Mouse (Mus musculus) limb, embryonic 13.5 days (tissue): Measurements from ENCODE around the gene Anapc1. TPM values are rescaled to one million over a fixed set of nuclear protein-coding genes. Genes with fewer than 3 reads are reported as not detected.
"Not testable (repeated sequence)": the region's sequence is repeated elsewhere in the genome, so short reads cannot be mapped to it uniquely, and the experiment has no call there.

Experiments
- ATAC-seq: fragments of 200-750 bp; cut with Nextera tagmentation; 2 replicates; pipeline ENCODE4 v1.8.0; 2017; ENCODE audit warnings: low read depth, moderate number of reproducible peaks, moderate TSS enrichment; ENCODE audit not compliant: low FRiP score
- H3K27ac ChIP-seq: fragments of 300-500 bp; sonication (generic); 2 replicates; pipeline ENCODE4 v1.5.1; 2015; ENCODE audit warnings: inconsistent platforms, mild to moderate bottlenecking, moderate library complexity
- H3K27me3 ChIP-seq: fragments of 300-500 bp; sonication (generic); 2 replicates; pipeline ENCODE4 v1.6.1; 2015; ENCODE audit warnings: mild to moderate bottlenecking, inconsistent platforms
- H3K36me3 ChIP-seq: fragments of 300-500 bp; sonication (generic); 2 replicates; pipeline ENCODE4 v1.6.1; 2015; ENCODE audit warnings: inconsistent platforms, mild to moderate bottlenecking, moderate library complexity
- H3K4me1 ChIP-seq: fragments of 300-500 bp; sonication (generic); 2 replicates; pipeline ENCODE4 v1.6.1; 2015; ENCODE audit warnings: inconsistent platforms
- H3K4me2 ChIP-seq: fragments of 300-500 bp; sonication (generic); replicated peaks from 2 replicates; pipeline ENCODE4 v1.6.1; 2015; ENCODE audit warnings: inconsistent platforms, mild to moderate bottlenecking, moderate library complexity
- H3K4me3 ChIP-seq: fragments of 300-500 bp; sonication (generic); 2 replicates; pipeline ENCODE4 v1.5.1; 2015; ENCODE audit warnings: moderate library complexity, mild to moderate bottlenecking, inconsistent platforms
- H3K9ac ChIP-seq: fragments of 300-500 bp; sonication (generic); 2 replicates; pipeline ENCODE4 v1.6.1; 2015; ENCODE audit warnings: mild to moderate bottlenecking, inconsistent platforms
- H3K9me3 ChIP-seq: fragments of 300-500 bp; sonication (generic); 2 replicates; pipeline ENCODE4 v1.6.1; 2016; ENCODE audit warnings: inconsistent platforms
- WGBS: fragments of 180-500 bp; shearing (Covaris S2); methylation state at CpG from one replicate; pipeline ENCODE4 v1.1.7; 2015; 5-methylcytosine and 5-hydroxymethylcytosine counted together
- polyA plus RNA-seq: library from polyadenylated mRNA; unstranded; fragments of >200 nt; fragmentation: Nextera tagmentation; extraction: Ambion mirVana; gene quantifications from 2 replicates; pipeline ENCODE4 v1.2.1, GENCODE M21; 2015

Anapc1 gene
- polyA plus RNA-seq, 1 experiment from 2014 or later = 73.0 TPM

DNA sequence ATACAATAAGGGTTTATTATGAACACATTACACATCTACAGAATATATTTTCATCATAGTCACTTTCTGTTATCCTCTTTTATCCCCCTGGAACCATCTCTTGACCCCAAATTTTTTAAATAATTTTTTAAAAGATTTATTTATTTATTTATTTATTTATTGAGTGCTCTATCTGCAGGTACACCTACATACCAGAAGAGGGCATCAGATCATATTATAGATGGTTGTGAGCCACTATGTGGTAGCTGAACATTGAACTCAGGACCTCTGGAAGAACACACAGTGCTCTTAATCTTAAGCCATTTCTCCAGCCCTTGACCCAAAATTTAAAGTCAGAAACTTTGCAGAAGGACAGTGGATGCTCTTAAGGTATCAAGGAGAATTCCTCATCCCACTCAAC is 7.4 kb upstream of the Anapc1 start:
- Histone ChIP-seq H3K4me3 (no peak overlapping the region), H3K4me1 (peaks cover 8% of the 10 kb centered on the region; the same call in 1 of the 2 replicates), H3K36me3 (no peaks in the 10 kb centered on the region), H3K9ac (no peak overlapping the region), H3K27me3 (no peaks in the 10 kb centered on the region), H3K4me2 (no peak overlapping the region), H3K27ac (no peak overlapping the region), H3K9me3 (no peaks in the 10 kb centered on the region)
- ATAC-seq = no peak

DNA sequence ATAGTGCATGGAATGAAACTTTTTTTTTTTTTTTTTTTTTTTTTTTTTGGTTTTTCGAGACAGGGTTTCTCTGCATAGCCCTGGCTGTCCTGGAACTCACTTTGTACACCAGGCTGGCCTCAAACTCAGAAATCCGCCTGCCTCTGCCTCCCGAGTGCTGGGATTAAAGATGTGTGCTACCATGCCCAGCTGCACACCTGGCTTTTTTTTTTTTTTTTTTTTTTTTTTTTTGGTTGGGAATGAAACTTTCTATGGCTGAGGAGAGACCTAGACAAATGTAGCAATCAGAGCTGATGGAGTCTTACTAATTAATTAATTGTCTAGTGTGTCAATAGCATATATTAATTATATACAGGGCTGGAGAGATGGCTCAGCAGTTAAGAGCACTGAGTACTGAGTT is 6.6 kb upstream of the Anapc1 start:
- not testable (repeated sequence) for ATAC-seq, H3K4me2 ChIP-seq, H3K4me1 ChIP-seq, H3K4me3 ChIP-seq, H3K9ac ChIP-seq, H3K27me3 ChIP-seq, H3K27ac ChIP-seq, H3K9me3 ChIP-seq, H3K36me3 ChIP-seq
- 93% methylated on average over 3 of the region's 3 CpGs for WGBS

DNA sequence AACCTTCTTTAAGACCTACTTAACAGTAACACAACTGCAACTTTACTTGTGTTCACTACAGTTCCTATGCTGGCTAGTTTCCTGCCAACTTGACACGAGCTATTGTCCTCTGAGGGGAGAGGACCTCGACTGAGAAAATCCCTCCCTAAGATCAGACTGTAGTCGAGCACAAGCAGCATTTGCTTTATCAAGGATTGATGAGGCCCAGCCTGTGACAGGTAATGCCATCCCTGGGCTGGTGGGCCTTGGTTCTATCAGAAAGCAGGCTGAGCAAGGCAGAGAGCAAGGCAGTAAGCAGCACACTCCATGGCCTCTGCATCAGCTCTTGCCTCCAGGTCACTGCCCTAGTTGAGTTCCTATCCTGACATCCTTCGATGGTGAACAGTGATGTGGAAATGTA is 6.0 kb upstream of the Anapc1 start:
- H3K4me3 ChIP-seq = no peak overlapping the region
- no peak overlapping the region for H3K27ac ChIP-seq
- 71% methylated on average over 4 of the region's 4 CpGs for WGBS
- H3K9me3 ChIP-seq = no peaks in the 10 kb centered on the region
- no peaks in the 10 kb centered on the region for H3K36me3 ChIP-seq
- no peaks in the 10 kb centered on the region for H3K27me3 ChIP-seq
- H3K4me2 ChIP-seq = no peak overlapping the region
- H3K4me1 ChIP-seq = peaks cover 8% of the 10 kb centered on the region; the same call in 1 of the 2 replicates
- H3K9ac ChIP-seq = no peak overlapping the region
- ATAC-seq = no peak

DNA sequence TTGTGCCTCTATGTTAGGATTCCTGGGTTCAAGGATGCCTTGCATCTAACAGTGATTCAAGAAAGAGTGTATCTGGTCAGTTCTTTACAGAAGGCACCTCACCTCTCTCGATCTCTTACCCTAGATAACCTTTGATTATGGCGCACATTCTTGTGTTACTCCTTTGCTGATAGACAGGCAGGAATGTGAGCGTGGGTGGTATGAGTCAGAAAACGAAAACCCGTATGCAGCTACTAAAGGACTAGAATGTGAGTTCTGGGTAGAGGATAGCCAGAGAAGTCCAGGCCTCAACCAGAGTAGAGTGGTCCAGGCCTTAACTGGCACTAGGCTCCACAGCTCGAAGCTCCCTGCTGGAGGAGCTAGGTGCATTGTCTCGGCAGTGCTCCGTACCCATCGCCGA is 5.6 kb upstream of the Anapc1 start:
- H3K4me1 ChIP-seq = peaks cover 7% of the 10 kb centered on the region; the same call in 1 of the 2 replicates
- no peaks in the 10 kb centered on the region for H3K27me3 ChIP-seq
- H3K4me2 ChIP-seq = no peak overlapping the region
- no peaks in the 10 kb centered on the region for H3K9me3 ChIP-seq
- H3K4me3 ChIP-seq = no peak overlapping the region
- H3K9ac ChIP-seq = no peak overlapping the region
- H3K36me3 ChIP-seq = no peaks in the 10 kb centered on the region
- H3K27ac ChIP-seq = no peak overlapping the region
- no peak for ATAC-seq
- 79% methylated on average over 10 of the region's 10 CpGs for WGBS

DNA sequence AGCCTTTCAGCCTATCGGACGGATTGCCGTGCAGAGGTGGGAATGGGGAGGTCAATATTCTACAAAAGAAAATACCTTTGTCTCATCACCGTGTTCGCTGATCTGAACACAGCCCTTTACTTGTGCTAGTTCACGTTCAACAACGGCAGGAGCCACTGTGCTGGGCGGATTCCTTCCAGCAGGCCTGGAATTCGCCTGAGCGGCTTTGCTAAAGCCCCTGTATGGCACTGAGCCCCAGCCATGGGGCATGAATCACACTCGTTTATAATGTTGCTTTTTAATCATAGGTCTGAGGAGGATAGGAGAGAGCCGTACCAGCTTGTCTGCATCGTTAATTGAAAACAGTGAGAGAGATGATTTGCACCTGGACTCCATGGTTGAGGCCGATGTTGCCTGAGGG is 5.1 kb upstream of the Anapc1 start:
- WGBS = 48% methylated on average over 14 of the region's 14 CpGs
- Histone ChIP-seq H3K27me3 (no peaks in the 10 kb centered on the region), H3K36me3 (no peaks in the 10 kb centered on the region), H3K4me1 (peaks cover 3% of the 10 kb centered on the region; the same call in 1 of the 2 replicates), H3K9me3 (no peaks in the 10 kb centered on the region), H3K9ac (no peak overlapping the region), H3K27ac (no peak overlapping the region), H3K4me2 (no peak overlapping the region), H3K4me3 (no peak overlapping the region)
- ATAC-seq = no peak

DNA sequence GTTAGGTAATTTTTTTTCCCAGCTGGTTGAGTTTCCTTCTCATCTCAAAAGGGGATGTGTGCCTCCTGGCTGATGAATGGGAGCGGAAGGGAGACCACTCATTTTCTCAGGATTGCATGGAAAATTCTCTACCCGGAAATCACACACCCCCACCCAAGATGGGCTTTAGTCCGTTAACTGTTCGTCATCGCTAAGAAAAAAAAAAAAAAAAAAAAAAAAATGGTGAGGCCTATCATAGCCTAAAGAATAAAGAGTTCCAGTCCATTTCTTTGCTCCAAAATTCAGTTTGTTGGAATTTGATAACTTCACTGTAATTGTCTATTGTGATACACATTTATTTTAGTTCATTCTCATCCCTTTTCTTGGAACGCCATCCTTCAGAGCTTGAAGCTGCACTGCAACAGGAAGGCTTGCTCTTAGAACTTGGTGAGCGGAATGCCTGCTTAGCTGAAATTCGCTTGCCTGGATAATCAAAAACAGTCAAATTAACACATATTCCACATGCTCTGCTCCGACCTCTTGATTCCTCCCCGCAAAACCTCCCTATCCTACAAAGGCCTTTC is 448 bp upstream of the Anapc1 start:
- Histone ChIP-seq H3K36me3 (peaks cover 23% of the 10 kb centered on the region), H3K27ac (peak overlapping the region; percentile 83), H3K9ac (peak overlapping the region; percentile 98), H3K4me3 (peak overlapping the region; percentile 93), H3K4me1 (peaks cover 11% of the 10 kb centered on the region), H3K4me2 (peak overlapping the region; percentile 68), H3K9me3 (no peaks in the 10 kb centered on the region), H3K27me3 (no peaks in the 10 kb centered on the region)
- 39% methylated on average over 10 of the region's 10 CpGs for WGBS
- ATAC-seq = peak; percentile 85

DNA sequence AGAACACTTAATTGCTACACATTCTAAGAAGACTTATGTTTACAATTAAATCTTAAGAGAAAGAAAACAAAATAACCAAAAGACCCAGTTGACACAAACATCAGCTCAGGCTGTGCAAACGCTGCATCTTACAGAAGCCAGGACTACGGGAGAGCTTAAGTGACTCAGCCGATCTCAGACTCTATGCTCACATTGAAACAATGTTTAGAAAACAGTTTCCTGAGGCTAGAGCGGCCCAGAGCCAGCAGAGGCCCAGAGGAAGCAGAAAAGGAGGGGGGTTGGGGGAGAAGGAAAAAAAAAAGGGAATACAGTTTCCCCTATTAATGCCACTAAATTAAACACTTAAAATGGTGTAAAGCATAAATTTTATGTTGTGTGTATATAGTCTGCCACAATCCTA is 6.5 kb downstream of the Anapc1 start:
- no peak for ATAC-seq
- Histone ChIP-seq H3K27me3 (no peaks in the 10 kb centered on the region), H3K9ac (no peak overlapping the region), H3K27ac (no peak overlapping the region), H3K36me3 (peaks cover 78% of the 10 kb centered on the region), H3K4me1 (peaks cover 3% of the 10 kb centered on the region), H3K4me3 (no peak overlapping the region), H3K4me2 (no peak overlapping the region), H3K9me3 (no peaks in the 10 kb centered on the region)
- 77% methylated on average over 4 of the region's 4 CpGs for WGBS

DNA sequence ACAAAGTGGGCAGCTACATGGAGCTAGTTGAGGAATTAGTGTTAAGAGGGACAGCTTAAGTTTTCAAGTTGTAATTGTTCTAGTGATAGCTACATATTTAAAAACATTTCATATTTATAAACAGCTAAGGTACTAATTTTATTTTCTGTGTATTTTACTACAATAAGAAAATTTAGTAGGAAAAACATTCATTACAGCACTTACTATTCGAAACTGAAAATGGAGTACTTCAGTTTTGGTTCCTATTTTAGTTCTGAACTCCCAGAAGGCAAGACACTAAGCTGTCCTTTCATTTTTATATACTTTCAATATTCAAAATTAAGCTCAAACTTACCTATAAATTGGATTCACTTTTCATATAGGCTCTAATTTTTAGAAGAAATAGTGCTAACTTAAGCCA is 66.6 kb downstream of the Anapc1 start:
- Histone ChIP-seq H3K9ac (no peak overlapping the region), H3K27ac (no peak overlapping the region), H3K4me2 (no peak overlapping the region), H3K9me3 (no peaks in the 10 kb centered on the region), H3K4me1 (no peaks in the 10 kb centered on the region), H3K4me3 (no peak overlapping the region), H3K27me3 (no peaks in the 10 kb centered on the region), H3K36me3 (peaks cover 91% of the 10 kb centered on the region)
- WGBS = 89% methylated on average over 1 of the region's 1 CpGs
- no peak for ATAC-seq

DNA sequence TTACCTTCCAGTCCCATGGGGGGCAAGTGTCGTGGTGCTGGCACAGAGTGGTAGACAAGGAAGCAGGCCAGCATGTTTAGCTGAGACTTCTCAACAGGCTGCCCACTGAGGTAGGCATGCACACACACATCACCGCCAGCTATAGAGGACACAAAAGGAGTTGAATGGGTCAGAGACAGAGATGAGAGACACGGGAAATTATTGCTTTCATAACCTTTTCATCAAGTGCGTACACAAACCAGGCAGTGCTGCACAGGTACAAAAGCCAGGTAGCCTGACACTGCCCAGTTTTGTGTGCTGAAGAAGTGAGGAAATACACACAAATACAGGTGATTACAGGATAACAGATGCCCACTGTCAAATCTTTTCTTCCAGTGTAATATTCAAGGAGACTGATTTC is 71.8 kb downstream of the Anapc1 start:
- no peak for ATAC-seq
- Histone ChIP-seq H3K9ac (no peak overlapping the region), H3K9me3 (no peaks in the 10 kb centered on the region), H3K36me3 (peaks cover 90% of the 10 kb centered on the region), H3K27ac (no peak overlapping the region), H3K4me3 (no peak overlapping the region), H3K27me3 (no peaks in the 10 kb centered on the region), H3K4me2 (no peak overlapping the region), H3K4me1 (no peaks in the 10 kb centered on the region)
- whole genome bisulfite sequencing = 91% methylated on average over 4 of the region's 4 CpGs

DNA sequence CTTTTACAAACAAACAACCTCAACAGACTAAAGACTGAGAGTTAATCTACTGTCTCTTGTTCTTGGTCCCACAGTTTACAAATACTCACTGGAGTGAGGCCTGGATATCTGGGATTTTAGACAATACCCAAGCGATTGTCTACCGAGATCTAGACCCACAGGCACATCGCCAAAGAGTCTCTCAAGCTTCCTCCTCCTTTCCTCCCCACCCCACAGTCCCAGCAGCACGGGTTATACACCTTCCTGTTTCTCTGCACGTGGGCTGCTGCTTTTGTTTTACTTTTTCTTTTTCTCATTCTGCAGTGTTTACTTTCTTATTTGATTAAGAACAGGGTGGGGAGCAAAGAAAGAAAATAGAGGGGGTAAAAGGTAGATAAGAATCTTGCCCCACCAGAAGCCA is 73.8 kb downstream of the Anapc1 start:
- no peak overlapping the region for H3K27ac ChIP-seq
- H3K27me3 ChIP-seq = no peaks in the 10 kb centered on the region
- 87% methylated on average over 5 of the region's 5 CpGs for WGBS
- no peak overlapping the region for H3K4me3 ChIP-seq
- no peaks in the 10 kb centered on the region for H3K9me3 ChIP-seq
- H3K9ac ChIP-seq = no peak overlapping the region
- H3K4me1 ChIP-seq = no peaks in the 10 kb centered on the region
- H3K36me3 ChIP-seq = peaks cover 85% of the 10 kb centered on the region
- ATAC-seq = no peak
- H3K4me2 ChIP-seq = no peak overlapping the region

DNA sequence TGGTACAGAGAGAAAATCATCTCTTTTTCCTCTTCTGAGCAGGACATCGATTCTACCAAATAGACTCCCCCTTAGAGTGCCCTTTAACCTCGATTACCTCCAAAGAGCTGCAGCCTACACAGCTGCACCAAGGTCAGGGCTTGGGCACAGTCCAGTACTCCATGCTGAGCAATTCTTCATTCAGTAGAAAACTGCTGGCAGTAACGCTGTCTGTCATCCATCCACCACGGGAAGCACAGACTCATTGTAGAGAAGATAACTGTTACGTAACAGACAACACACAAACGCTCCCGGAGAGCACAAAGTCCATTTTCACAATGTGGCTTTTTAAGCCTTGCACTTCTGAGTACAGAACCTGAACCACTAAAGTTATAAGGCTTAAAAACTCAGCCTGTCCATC is 74.9 kb downstream of the Anapc1 start:
- no peak overlapping the region for H3K4me3 ChIP-seq
- H3K36me3 ChIP-seq = peaks cover 74% of the 10 kb centered on the region
- H3K9me3 ChIP-seq = no peaks in the 10 kb centered on the region
- H3K4me2 ChIP-seq = no peak overlapping the region
- no peak overlapping the region for H3K9ac ChIP-seq
- WGBS = 96% methylated on average over 7 of the region's 7 CpGs
- no peak for ATAC-seq
- no peaks in the 10 kb centered on the region for H3K4me1 ChIP-seq
- no peak overlapping the region for H3K27ac ChIP-seq
- no peaks in the 10 kb centered on the region for H3K27me3 ChIP-seq

DNA sequence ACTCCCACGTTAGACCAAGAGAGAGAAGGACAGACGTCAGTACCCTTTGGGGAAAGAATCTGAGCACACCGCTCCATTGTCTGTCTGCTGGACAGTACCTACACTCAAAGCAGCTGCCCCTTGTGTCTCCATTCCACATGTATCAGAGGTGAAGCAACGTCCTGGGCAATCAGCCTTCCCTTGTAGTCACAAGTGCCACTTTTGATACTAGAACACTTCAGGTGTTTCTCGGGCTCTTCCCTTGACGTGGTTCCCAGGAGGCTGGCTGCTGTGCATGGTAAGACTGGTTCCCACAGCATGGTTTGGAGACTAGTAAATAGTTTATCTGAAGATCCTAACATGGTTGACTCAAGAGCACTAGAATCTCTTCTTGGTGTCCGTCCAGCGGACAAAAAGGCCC is 76.0 kb downstream of the Anapc1 start:
- no peak overlapping the region for H3K4me2 ChIP-seq
- no peak overlapping the region for H3K4me3 ChIP-seq
- no peaks in the 10 kb centered on the region for H3K4me1 ChIP-seq
- peaks cover 3% of the 10 kb centered on the region; the same call in 1 of the 2 replicates for H3K9me3 ChIP-seq
- 95% methylated on average over 8 of the region's 8 CpGs for WGBS
- H3K27ac ChIP-seq = no peak overlapping the region
- peaks cover 64% of the 10 kb centered on the region for H3K36me3 ChIP-seq
- H3K27me3 ChIP-seq = no peaks in the 10 kb centered on the region
- H3K9ac ChIP-seq = no peak overlapping the region
- ATAC-seq = no peak

DNA sequence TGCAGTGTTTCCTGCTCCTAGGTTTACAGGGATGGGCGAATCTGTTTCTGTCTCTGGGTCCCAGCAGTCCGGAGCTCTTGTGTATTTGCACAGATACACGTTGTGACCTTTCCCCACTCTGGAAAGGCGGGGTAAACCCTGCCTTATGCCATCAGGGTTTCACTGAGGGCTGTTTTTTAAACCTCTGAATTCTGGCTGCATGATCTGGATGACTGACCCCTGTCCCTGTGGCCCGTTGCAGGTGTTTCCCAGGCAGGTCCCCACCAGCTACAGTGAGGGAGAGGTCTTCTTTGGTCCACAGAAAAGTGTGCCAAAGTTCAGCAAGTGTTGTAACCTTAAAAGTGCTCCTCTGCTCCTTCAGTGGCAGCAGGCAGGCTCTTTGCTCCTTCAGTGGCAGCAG is 77.9 kb downstream of the Anapc1 start:
- H3K27ac ChIP-seq = no peak overlapping the region
- peaks cover 10% of the 10 kb centered on the region; the same call in 1 of the 2 replicates for H3K9me3 ChIP-seq
- 81% methylated on average over 5 of the region's 5 CpGs for WGBS

More for the DNA sequence above, 77.9 kb downstream of the Anapc1 start:
- ATAC-seq = no peak
- no peak overlapping the region for H3K9ac ChIP-seq
- H3K4me2 ChIP-seq = no peak overlapping the region
- H3K36me3 ChIP-seq = peaks cover 50% of the 10 kb centered on the region
- no peaks in the 10 kb centered on the region for H3K4me1 ChIP-seq
- H3K27me3 ChIP-seq = no peaks in the 10 kb centered on the region
- no peak overlapping the region for H3K4me3 ChIP-seq
